Mouse (Mus musculus): ENCODE measurements around the gene Olfr78. TPM values are rescaled to one million over a fixed set of nuclear protein-coding genes. Genes with fewer than 3 reads are reported as not detected.

Olfr78 gene
- polyA plus RNA-seq, 1 experiment from 2014 or later = 0.32 TPM

- DNase-seq (ENCODE audit: low spot score) (no peak), ATAC-seq (ENCODE audit: low FRiP score, low TSS enrichment) (no peak)
- H3K27me3 ChIP-seq (ENCODE audit: control insufficient read depth, insufficient read depth, low read length) = no peaks in the 10 kb centered on the region
- H3K9me3 ChIP-seq (ENCODE audit: control insufficient read depth, low read length) = no peaks in the 10 kb centered on the region
- no peaks in the 10 kb centered on the region for H3K4me1 ChIP-seq (replicated peaks; ENCODE audit: control insufficient read depth, insufficient read depth)
- no peak within 1 kb of the TSS for H3K4me2 ChIP-seq (replicated peaks; ENCODE audit: low read depth)
- no peak within 1 kb of the TSS for H3K27ac ChIP-seq (replicated peaks)
- H3K36me3 ChIP-seq (ENCODE audit: control insufficient read depth, insufficient read depth, low read length) = no peaks in the 10 kb centered on the region
- no peak within 1 kb of the TSS for H3K9ac ChIP-seq (ENCODE audit: low read length)
- H3K4me3 ChIP-seq (ENCODE audit: low read depth, low read length) = no peak within 1 kb of the TSS
- no peak for TF ChIP-seq CTCF (IDR thresholded peaks at IDR 0.05; ENCODE audit: low read depth)
- TF ChIP-seq EP300 (optimal IDR thresholded peaks at IDR 0.05) = no peak
These were observed 31.9 kb downstream of the Olfr78 start, which contains the start of gene Olfr559 for GRCm38 (mm10) chr7:102727391-102727790. Gene Olfr559, minus strand, starts transcription at chr7:102727491.

- Histone ChIP-seq H3K4me1 (replicated peaks; ENCODE audit: control insufficient read depth, insufficient read depth) (no peaks in the 10 kb centered on the region), H3K27ac (replicated peaks) (no peak within 1 kb of the TSS), H3K27me3 (ENCODE audit: control insufficient read depth, insufficient read depth, low read length) (no peaks in the 10 kb centered on the region), H3K9me3 (ENCODE audit: control insufficient read depth, low read length) (no peaks in the 10 kb centered on the region), H3K4me3 (ENCODE audit: low read depth, low read length) (no peak within 1 kb of the TSS), H3K4me2 (replicated peaks; ENCODE audit: low read depth) (no peak within 1 kb of the TSS), H3K36me3 (ENCODE audit: control insufficient read depth, insufficient read depth, low read length) (no peaks in the 10 kb centered on the region), H3K9ac (ENCODE audit: low read length) (no peak within 1 kb of the TSS)
- no peak for ATAC-seq (ENCODE audit: low FRiP score, low TSS enrichment)
- WGBS = 27% methylated on average over 1 of the region's 1 CpGs
- DNase-seq (ENCODE audit: low spot score) = no peak
- no peak for TF ChIP-seq EP300 (optimal IDR thresholded peaks at IDR 0.05)
- TF ChIP-seq CTCF (IDR thresholded peaks at IDR 0.05; ENCODE audit: low read depth) = no peak
These were observed 40.3 kb downstream of the Olfr78 start, which contains the start of gene Olfr33 for GRCm38 (mm10) chr7:102718970-102719369. Gene Olfr33, minus strand, starts transcription at chr7:102719070.

DNA sequence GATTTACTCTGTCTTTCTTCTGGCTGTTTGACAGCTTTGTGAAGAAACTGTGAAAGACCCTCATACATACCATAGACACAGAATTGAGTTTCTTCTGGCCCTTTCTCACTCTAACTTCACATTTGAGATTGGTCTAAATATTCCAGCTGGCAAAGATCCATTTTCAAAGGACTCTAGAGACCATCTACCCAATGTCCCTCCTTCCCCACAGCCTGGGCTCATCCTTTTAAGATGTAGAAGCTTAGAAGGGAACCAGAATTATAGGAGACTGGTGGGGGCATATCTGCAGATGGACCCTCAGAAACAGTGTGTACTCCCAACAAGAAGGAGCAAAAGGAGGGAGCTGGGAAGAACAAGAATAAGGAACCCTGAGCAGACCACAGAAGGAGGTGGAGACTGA is 57.4 kb downstream of the Olfr78 start, which contains the start of gene Olfr558:
TSS of gene Olfr558 (plus strand) at position 301 of the 400 bp plus-strand sequence.
- no peaks in the 10 kb centered on the region for H3K36me3 ChIP-seq (ENCODE audit: control insufficient read depth, insufficient read depth, low read length)
- DNase-seq (ENCODE audit: low spot score) = no peak
- H3K4me3 ChIP-seq (ENCODE audit: low read depth, low read length) = no peak within 1 kb of the TSS
- H3K9ac ChIP-seq (ENCODE audit: low read length) = no peak within 1 kb of the TSS
- H3K27me3 ChIP-seq (ENCODE audit: control insufficient read depth, insufficient read depth, low read length) = no peaks in the 10 kb centered on the region
- no peaks in the 10 kb centered on the region for H3K9me3 ChIP-seq (ENCODE audit: control insufficient read depth, low read length)
- H3K4me2 ChIP-seq (replicated peaks; ENCODE audit: low read depth) = no peak within 1 kb of the TSS
- no peak for TF ChIP-seq EP300 (optimal IDR thresholded peaks at IDR 0.05)
- no peak for ATAC-seq (ENCODE audit: low FRiP score, low TSS enrichment)
- no peaks in the 10 kb centered on the region for H3K4me1 ChIP-seq (replicated peaks; ENCODE audit: control insufficient read depth, insufficient read depth)
- no peak within 1 kb of the TSS for H3K27ac ChIP-seq (replicated peaks)

DNA sequence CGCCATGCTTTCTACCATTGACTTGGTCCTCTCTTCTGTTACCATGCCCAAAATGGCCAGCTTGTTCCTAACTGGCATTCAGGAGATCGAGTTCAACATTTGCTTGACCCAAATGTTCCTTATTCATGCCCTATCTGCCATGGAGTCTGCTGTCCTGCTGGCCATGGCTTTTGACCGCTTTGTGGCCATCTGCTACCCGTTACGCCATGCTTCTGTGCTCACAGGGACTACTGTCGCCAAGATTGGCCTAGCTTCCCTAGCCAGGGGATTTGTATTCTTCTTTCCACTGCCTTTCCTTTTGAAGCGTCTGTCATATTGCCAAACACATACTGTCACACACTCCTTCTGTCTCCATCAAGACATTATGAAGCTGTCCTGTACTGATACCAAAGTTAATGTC is 60.8 kb downstream of the Olfr78 start:
- no peak for ATAC-seq (ENCODE audit: low FRiP score, low TSS enrichment)
- no peaks in the 10 kb centered on the region for H3K4me1 ChIP-seq (replicated peaks; ENCODE audit: control insufficient read depth, insufficient read depth)
- no peak overlapping the region for H3K4me3 ChIP-seq (ENCODE audit: low read depth, low read length)
- no peaks in the 10 kb centered on the region for H3K9me3 ChIP-seq (ENCODE audit: control insufficient read depth, low read length)
- no peak overlapping the region for H3K4me2 ChIP-seq (replicated peaks; ENCODE audit: low read depth)
- H3K36me3 ChIP-seq (ENCODE audit: control insufficient read depth, insufficient read depth, low read length) = no peaks in the 10 kb centered on the region
- no peak overlapping the region for H3K9ac ChIP-seq (ENCODE audit: low read length)
- DNase-seq (ENCODE audit: low spot score) = no peak
- WGBS = 91% methylated on average over 7 of the region's 7 CpGs
- H3K27ac ChIP-seq (replicated peaks) = no peak overlapping the region
- no peaks in the 10 kb centered on the region for H3K27me3 ChIP-seq (ENCODE audit: control insufficient read depth, insufficient read depth, low read length)
- TF ChIP-seq EP300 (optimal IDR thresholded peaks at IDR 0.05) (no peak), CTCF (IDR thresholded peaks at IDR 0.05; ENCODE audit: low read depth) (no peak)

- 79% methylated on average over 5 of the region's 5 CpGs for WGBS
- no peak within 1 kb of the TSS for H3K27ac ChIP-seq (replicated peaks)
- no peaks in the 10 kb centered on the region for H3K36me3 ChIP-seq (ENCODE audit: control insufficient read depth, insufficient read depth, low read length)
- ATAC-seq (ENCODE audit: low FRiP score, low TSS enrichment) (no peak), DNase-seq (ENCODE audit: low spot score) (no peak)
- no peak within 1 kb of the TSS for H3K4me2 ChIP-seq (replicated peaks; ENCODE audit: low read depth)
- H3K9me3 ChIP-seq (ENCODE audit: control insufficient read depth, low read length) = no peaks in the 10 kb centered on the region
- no peak within 1 kb of the TSS for H3K9ac ChIP-seq (ENCODE audit: low read length)
- no peaks in the 10 kb centered on the region for H3K27me3 ChIP-seq (ENCODE audit: control insufficient read depth, insufficient read depth, low read length)
- TF ChIP-seq EP300 (optimal IDR thresholded peaks at IDR 0.05) = no peak
- TF ChIP-seq CTCF (IDR thresholded peaks at IDR 0.05; ENCODE audit: low read depth) = peak; percentile 89
- no peaks in the 10 kb centered on the region for H3K4me1 ChIP-seq (replicated peaks; ENCODE audit: control insufficient read depth, insufficient read depth)
- no peak within 1 kb of the TSS for H3K4me3 ChIP-seq (ENCODE audit: low read depth, low read length)
These were observed 63.7 kb downstream of the Olfr78 start, which contains the start of gene Olfr557 for GRCm38 (mm10) chr7:102695358-102696125. Gene Olfr557, plus strand, starts transcription at chr7:102695910.

Other genes with a start within 250 kb of the Olfr78 start
- gene Olfr547, start 224.7 kb downstream of the Olfr78 start, polyA plus RNA-seq (2015; fragmentation: Nextera tagmentation; extraction: Ambion mirVana) = not detected in 2 replicates
- not detected in 2 replicates for gene Olfr548-ps1, start 218.6 kb downstream of the Olfr78 start, polyA plus RNA-seq (2015; fragmentation: Nextera tagmentation; extraction: Ambion mirVana)
- gene Olfr549, start 209.6 kb downstream of the Olfr78 start, polyA plus RNA-seq (2015; fragmentation: Nextera tagmentation; extraction: Ambion mirVana) = not detected in 2 replicates
- 0.63 and 0.68 TPM in 2 replicates for gene Trim21, start 194.0 kb downstream of the Olfr78 start, polyA plus RNA-seq (2015; fragmentation: Nextera tagmentation; extraction: Ambion mirVana)
- gene Olfr550, start 188.0 kb downstream of the Olfr78 start, polyA plus RNA-seq (2015; fragmentation: Nextera tagmentation; extraction: Ambion mirVana) = not detected in 2 replicates
- gene Olfr551, start 167.6 kb downstream of the Olfr78 start, polyA plus RNA-seq (2015; fragmentation: Nextera tagmentation; extraction: Ambion mirVana) = 0.01 TPM in 1 of 2 replicates, not detected in the other
- gene Olfr552, start 161.7 kb downstream of the Olfr78 start, polyA plus RNA-seq (2015; fragmentation: Nextera tagmentation; extraction: Ambion mirVana) = not detected in 2 replicates
- not detected in 2 replicates for gene Olfr553, start 141.3 kb downstream of the Olfr78 start, polyA plus RNA-seq (2015; fragmentation: Nextera tagmentation; extraction: Ambion mirVana)
- not detected in 2 replicates for gene Olfr554, start 121.0 kb downstream of the Olfr78 start, polyA plus RNA-seq (2015; fragmentation: Nextera tagmentation; extraction: Ambion mirVana)
- gene Olfr555, start 100.6 kb downstream of the Olfr78 start, polyA plus RNA-seq (2015; fragmentation: Nextera tagmentation; extraction: Ambion mirVana) = not detected in 2 replicates
- gene Olfr556, start 94.6 kb downstream of the Olfr78 start, polyA plus RNA-seq (2015; fragmentation: Nextera tagmentation; extraction: Ambion mirVana) = not detected in 2 replicates
- 9.6 and 9.7 TPM in 2 replicates for gene Trim68, start 72.1 kb downstream of the Olfr78 start, polyA plus RNA-seq (2015; fragmentation: Nextera tagmentation; extraction: Ambion mirVana)
- gene Olfr557, start 63.6 kb downstream of the Olfr78 start, polyA plus RNA-seq (2015; fragmentation: Nextera tagmentation; extraction: Ambion mirVana) = not detected in 2 replicates
- gene Olfr558, start 57.3 kb downstream of the Olfr78 start, polyA plus RNA-seq (2015; fragmentation: Nextera tagmentation; extraction: Ambion mirVana) = 0.27 and 0.40 TPM in 2 replicates
- not detected in 2 replicates for gene Olfr33, start 40.4 kb downstream of the Olfr78 start, polyA plus RNA-seq (2015; fragmentation: Nextera tagmentation; extraction: Ambion mirVana)
- gene Olfr559, start 32.0 kb downstream of the Olfr78 start, polyA plus RNA-seq (2015; fragmentation: Nextera tagmentation; extraction: Ambion mirVana) = not detected in 2 replicates
- gene Olfr560, start 105 bp downstream of the Olfr78 start, polyA plus RNA-seq (2015; fragmentation: Nextera tagmentation; extraction: Ambion mirVana) = not detected in 2 replicates
- not detected in 2 replicates for gene Olfr561, start 11.8 kb upstream of the Olfr78 start, polyA plus RNA-seq (2015; fragmentation: Nextera tagmentation; extraction: Ambion mirVana)
- gene Olfr564, start 44.0 kb upstream of the Olfr78 start, polyA plus RNA-seq (2015; fragmentation: Nextera tagmentation; extraction: Ambion mirVana) = not detected in 2 replicates
- gene Olfr566, start 99.3 kb upstream of the Olfr78 start, polyA plus RNA-seq (2015; fragmentation: Nextera tagmentation; extraction: Ambion mirVana) = not detected in 2 replicates
- gene Olfr568, start 117.7 kb upstream of the Olfr78 start, polyA plus RNA-seq (2015; fragmentation: Nextera tagmentation; extraction: Ambion mirVana) = not detected in 2 replicates
- not detected in 2 replicates for gene Olfr569, start 131.4 kb upstream of the Olfr78 start, polyA plus RNA-seq (2015; fragmentation: Nextera tagmentation; extraction: Ambion mirVana)
- not detected in 2 replicates for gene Olfr570, start 135.1 kb upstream of the Olfr78 start, polyA plus RNA-seq (2015; fragmentation: Nextera tagmentation; extraction: Ambion mirVana)
- gene Olfr571, start 158.1 kb upstream of the Olfr78 start, polyA plus RNA-seq (2015; fragmentation: Nextera tagmentation; extraction: Ambion mirVana) = not detected in 2 replicates
- gene Olfr572, start 164.9 kb upstream of the Olfr78 start, polyA plus RNA-seq (2015; fragmentation: Nextera tagmentation; extraction: Ambion mirVana) = not detected in 2 replicates
- not detected in 2 replicates for gene Olfr573-ps1, start 183.1 kb upstream of the Olfr78 start, polyA plus RNA-seq (2015; fragmentation: Nextera tagmentation; extraction: Ambion mirVana)
- not detected in 2 replicates for gene Olfr574, start 189.0 kb upstream of the Olfr78 start, polyA plus RNA-seq (2015; fragmentation: Nextera tagmentation; extraction: Ambion mirVana)
- gene Olfr575, start 199.3 kb upstream of the Olfr78 start, polyA plus RNA-seq (2015; fragmentation: Nextera tagmentation; extraction: Ambion mirVana) = not detected in 2 replicates
- gene Olfr576, start 203.2 kb upstream of the Olfr78 start, polyA plus RNA-seq (2015; fragmentation: Nextera tagmentation; extraction: Ambion mirVana) = not detected in 2 replicates
- gene Olfr577, start 216.5 kb upstream of the Olfr78 start, polyA plus RNA-seq (2015; fragmentation: Nextera tagmentation; extraction: Ambion mirVana) = not detected in 2 replicates
- gene Olfr578, start 229.9 kb upstream of the Olfr78 start, polyA plus RNA-seq (2015; fragmentation: Nextera tagmentation; extraction: Ambion mirVana) = not detected in 2 replicates

Data from stomach, postnatal 0 days (tissue).